Mouse (Mus musculus) inflammation-experienced regulatory T-cells, adult 6 months (primary cell): ENCODE results near the gene Prtn3. TPM values are rescaled to one million over a fixed set of nuclear protein-coding genes. Genes with fewer than 3 reads are reported as not detected.

Experiments
- ATAC-seq: one replicate; pipeline ENCODE4 v1.8.0; 2017
- polyA plus RNA-seq, 3 experiments: library from polyadenylated mRNA; unstranded; fragments of 100-300 nt; shearing (Covaris generic); gene quantifications; one replicate each; pipeline ENCODE4 v1.2.1; 2017

The Prtn3 gene
- polyA plus RNA-seq, 3 experiments from 2014 or later = not detected

GRCm38 (mm10) chr10:79855558-79856184 lies 18.6 kb upstream of the Prtn3 start:
- no peak for ATAC-seq

DNA sequence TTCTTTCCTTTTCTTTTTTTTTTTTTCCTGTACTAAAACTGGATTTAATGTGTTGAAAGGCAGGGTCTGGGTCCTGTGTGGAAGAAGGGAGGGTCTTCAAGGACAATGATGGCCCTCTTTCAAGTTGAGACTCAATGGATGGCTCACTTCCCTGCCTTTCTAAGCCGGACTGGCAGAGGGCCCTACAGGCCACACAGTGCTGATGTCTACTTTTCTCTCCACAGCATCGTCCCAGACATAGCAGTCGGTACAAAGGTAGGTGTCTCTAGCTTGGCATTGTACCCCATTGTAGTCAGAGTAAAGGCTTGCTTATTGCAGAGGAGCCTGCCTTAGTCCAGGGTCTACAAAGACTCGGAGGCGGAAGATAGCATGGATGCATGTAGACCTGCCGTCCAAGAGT lies 18.0 kb upstream of the Prtn3 start:
- no peak for ATAC-seq

DNA sequence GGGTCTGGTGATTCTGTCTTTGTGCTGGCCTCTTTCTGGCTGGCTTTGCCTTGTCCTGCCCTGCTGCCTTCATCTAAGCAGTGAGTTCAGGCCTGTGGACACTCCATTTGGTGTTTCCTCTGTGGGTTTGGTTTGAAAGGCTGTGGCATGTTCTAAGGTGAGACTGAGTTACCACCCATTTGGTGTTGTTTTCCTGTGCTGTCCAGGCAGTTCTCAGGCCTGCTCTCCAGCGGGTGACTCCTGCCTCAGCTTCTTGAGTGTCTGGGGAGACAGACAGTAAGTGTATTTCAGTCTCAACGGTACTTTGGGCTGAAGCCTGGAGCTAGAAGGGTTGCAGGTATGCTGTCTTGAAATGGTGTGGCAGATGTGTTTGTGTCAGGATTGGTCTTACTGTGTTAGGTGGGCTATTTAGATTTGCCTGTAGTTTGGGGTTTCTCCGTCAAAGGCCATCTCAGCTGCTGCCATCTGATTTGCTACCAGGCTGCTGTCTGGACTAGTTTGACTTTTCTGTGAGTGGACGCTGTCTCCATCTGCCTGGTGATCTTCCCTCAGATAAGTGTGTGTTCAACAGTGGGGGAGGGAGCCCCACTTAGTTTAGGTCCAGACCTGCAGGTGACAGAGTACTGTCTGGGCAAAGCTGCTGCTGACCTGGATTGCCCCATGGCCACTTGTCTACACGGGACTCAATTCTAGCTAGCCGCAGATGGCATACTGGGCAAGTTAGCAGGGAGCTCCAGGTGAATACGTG lies 17.4 kb upstream of the Prtn3 start:
- ATAC-seq = no peak

DNA sequence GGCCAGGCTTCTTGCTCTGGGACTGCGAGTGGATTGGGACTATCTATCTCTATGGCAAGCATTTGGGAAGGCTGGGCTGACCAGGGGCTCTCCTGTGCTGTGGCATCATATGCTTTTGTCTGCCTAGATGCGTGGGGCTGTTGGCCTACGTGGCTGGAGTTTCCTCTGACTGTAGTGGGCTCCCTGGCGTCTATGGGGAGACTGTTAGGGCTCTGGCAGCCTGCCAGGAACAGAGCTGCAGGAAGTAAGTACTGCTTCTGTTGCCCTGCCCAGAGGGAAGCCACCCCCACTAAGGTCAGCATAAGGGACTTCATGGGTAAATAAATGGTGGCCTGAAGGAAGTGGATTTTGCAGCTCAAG lies 16.8 kb upstream of the Prtn3 start:
- no peak for ATAC-seq

DNA sequence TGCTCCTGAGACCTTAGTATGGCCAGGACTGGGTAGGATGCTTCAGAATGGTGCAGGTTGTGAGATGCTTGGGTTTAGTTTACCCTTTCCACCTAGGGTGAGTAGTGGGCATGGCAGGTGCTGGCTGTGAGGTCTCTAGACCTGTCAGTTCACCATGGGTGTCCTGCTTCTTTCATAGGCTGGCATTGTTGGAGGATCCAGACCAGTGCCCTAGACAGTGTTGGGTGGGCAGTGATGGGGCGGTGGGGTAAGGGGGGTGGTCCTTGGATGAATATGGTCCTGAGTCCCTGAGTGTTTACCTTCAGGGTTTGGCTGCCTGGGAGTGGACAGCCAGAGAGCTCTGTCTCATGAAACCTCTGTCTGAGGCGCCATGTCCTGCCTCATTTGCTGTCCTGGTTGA lies 16.4 kb upstream of the Prtn3 start:
- ATAC-seq = no peak

DNA sequence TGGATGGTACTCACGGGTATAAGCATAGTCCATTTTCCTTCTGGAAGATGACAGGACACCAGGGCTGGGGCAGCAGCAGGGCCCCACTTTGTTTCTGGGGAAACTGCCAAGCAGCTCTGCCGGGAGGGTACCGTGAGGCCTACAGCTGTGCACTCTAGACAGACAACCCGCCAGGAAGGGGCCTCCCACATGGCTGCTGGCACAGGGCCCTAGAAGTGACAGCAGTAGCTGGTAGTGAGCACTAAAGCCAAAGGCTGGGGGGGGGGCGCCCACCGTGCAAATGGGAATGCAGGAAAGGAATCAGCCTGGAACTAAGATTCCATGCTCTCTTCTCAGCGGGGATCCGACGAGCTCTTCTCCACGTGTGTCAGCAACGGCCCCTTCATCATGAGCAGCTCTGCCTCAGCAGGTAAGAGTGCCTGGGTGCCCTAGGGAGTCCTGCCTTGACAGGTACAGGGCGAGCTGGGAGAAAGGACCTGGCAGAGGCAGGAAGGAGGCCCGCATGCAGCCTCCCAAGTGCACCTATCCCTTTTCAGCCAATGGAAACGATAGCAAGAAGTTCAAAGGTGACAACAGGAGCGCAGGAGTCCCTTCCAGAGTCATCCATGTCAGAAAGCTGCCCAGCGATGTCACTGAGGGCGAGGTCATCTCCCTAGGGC lies 15.7 kb upstream of the Prtn3 start:
- ATAC-seq = no peak

- no peak for ATAC-seq
These were observed 15.2 kb upstream of the Prtn3 start for GRCm38 (mm10) chr10:79859116-79859515.

DNA sequence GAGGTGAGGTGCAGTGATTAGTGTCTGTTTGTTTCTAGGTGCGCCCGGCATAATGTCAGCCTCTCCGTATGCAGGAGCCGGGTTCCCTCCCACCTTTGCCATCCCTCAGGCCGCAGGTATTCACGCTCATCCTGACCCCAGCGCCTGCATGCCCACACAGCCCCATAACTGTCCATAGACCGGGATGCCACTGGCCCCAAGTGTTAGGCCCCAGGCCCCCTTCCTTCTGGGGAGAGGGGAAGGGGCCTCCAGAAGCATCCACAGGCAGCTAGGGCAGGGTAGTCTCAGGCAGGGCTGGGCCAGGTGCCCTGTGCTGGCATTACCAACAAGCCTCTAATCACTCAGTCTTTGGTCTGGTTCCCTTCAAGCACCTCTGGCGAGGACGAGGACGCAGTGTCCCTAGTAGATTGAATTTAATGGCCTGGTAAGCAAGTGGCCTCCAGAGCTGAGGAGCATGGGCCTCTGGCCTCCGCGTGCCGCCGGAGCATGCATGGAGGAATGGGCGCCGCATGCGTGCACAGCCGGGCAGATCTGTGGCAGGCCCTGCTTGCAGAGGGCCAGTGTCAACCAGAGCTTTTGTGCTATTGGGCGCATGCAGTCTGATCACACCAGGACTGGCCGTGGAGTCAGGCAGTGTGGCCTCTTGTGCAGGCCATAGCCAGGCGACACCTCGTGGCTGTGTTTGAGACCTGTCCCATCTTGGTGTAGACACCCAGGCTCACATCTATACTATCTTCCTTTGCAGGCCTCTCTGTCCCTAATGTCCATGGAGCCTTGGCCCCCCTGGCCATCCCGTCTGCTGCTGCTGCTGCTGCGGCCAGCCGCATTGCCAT lies 14.0 kb upstream of the Prtn3 start:
- ATAC-seq = no peak

DNA sequence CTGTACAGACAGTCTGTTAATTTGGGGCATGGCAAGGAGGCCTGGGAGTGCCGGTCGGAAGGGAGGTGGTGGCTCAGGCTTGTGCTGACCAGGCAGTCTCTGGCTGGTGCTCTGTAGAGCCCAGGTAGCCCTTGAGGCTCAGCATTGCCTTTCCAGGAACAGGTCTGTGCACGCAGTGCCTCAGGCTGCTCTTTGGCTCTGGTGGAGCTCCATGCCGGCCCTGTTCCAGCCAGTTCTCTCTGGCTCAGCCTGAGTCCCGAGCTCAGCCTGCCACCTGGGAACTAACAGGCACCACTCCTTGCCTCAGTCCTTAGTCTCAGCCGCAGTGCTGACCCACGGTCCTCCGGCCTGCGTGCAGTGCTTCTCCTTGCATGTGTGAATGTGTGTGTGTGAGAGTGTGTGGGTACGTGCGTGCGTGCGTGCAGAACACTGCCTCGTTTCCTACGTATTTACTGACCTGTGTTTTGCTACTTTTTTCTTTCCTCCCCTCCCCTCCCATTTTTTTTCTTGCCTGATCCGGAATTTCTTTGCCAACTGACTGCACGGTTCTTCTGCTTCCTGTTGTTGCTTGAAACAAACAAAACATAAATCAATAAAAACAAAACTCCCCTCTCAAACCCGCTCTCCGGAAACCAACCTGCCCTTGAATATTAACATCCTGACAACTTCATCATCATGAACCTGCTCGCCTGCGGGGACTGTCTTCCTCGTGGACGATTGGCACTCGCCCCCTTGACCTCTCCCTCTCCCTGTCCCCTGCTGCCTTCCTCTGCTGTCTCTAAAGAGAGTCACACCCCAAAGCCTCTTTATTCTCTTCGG lies 12.8 kb upstream of the Prtn3 start:
- no peak for ATAC-seq

- ATAC-seq = no peak
These were observed 12.1 kb upstream of the Prtn3 start for GRCm38 (mm10) chr10:79862049-79862788.

DNA sequence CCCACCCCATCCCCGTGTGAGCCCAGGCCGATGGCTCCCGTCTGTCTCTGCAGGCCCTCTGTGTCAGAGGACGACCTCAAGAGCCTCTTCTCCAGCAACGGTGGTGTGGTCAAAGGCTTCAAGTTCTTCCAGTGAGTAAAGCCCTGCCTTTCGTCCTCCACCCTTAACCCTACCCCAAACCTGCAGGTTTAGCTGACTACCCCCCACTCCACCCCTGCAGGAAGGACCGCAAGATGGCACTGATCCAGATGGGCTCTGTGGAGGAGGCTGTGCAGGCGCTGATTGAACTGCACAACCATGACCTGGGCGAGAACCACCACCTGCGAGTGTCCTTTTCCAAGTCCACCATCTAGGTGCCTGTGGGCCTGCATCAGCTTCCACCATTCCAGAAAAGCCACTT lies 11.4 kb upstream of the Prtn3 start:
- no peak for ATAC-seq

DNA sequence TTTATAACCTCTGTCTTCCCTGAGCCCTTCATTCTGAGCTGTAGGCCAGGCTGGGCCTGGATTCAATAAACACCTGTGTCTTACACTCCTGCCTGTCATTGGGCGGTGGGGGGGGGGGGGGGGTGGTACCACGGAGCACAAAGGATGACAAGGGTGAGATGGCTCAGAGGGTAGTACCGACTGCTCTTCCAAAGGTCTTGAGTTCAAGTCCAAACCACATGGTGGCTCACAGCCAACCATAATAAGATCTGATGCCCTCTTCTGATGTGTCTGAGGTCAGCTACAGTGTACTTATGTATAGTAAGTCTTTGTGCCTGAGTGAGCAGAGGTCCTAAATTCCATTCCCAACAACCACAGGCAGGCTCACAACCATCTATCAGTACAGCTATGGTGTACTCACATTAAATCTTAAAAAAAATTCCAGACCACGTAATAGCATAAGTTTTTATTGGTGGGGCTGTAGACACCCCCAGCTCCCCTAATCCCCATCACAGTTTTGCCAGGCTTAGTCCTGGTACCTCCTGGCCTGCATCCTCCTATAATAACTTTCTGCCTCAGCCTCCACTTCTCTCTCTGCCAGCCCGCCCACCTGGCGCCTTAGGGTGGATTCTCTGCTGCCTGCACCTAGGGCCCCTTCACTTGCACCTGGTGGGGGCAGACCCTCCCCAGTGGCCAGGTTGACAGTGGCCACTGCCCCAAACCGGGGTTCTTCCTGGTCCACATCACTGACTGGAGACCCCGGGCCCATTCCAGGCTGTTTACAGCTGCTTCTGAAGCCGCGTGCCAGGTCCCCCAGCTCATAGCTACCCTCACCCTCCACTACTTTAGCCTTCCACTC lies 9.7 kb upstream of the Prtn3 start:
- ATAC-seq = no peak

DNA sequence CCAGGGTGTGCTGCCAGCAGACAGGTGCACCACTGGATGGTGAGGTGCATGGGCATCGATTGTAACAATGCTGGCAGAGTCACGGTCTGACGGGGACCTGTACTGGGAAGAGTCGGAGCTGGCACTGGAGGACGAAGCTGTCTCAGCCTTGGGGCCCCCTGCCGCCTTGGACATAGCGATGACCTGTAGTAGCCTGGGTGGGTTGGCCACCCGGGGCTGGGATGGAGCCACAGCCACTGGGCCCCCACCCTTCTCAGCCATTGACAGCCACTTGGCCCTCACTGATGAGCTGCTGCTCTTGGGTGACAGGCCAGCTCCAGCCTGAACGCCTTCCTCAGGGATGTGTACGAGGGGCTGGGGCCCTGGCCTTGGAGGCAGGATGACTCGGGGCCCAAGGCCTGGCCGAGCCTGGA lies 9.1 kb upstream of the Prtn3 start:
- no peak for ATAC-seq

- no peak for ATAC-seq
These were observed 8.4 kb upstream of the Prtn3 start for GRCm38 (mm10) chr10:79865801-79866295.

DNA sequence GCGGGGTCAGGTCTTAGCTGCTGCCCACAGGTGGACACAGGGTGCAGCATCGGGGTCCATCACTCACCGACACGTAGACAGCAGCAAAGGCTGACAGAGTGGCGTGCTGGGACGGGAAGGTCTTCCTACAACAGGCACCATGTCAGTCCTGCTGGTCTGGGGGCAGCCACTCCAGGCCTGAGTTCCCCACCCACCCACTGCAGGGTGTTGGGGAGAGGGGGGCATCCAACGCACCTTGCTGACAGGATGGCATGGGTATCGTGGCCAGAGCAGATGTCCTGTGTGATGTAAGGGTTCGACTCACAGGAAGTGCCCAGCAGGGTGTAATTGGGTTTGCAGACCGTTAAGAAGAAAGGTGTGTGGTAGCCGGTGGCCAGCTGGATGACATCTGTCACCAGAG lies 7.7 kb upstream of the Prtn3 start:
- no peak for ATAC-seq

- no peak for ATAC-seq
These were observed 2.4 kb upstream of the Prtn3 start for GRCm38 (mm10) chr10:79871845-79872244.

GRCm38 (mm10) chr10:79872862-79873261 lies 1.4 kb upstream of the Prtn3 start:
- ATAC-seq = no peak

DNA sequence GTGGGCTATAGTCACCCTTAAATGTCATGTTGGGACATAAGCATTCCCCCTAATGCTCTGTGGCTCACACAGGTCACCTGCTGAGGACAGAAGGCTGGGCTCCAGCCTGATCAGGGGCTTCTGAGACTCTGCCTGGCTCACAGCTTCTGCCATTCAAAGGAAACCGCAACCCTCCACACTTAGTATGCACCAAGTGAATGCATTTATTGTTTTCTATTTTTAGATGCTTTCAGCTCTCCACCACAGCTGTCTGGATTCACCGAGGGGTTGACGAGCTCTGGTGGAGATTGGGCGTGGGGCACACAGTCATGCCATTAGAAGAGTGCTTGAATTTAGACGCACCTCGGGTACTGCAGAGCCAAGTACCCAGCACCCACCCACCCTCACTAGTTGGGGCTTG lies 963 bp upstream of the Prtn3 start:
- ATAC-seq = no peak

GRCm38 (mm10) chr10:79873715-79874289 lies 474 bp upstream of the Prtn3 start:
- ATAC-seq = no peak

GRCm38 (mm10) chr10:79877174-79877573 lies 2.9 kb downstream of the Prtn3 start:
- ATAC-seq = no peak
